Mouse (Mus musculus): ENCODE measurements around the gene Mphosph9.
"Not testable (repeated sequence)": the region's sequence is repeated elsewhere in the genome, so short reads cannot be mapped to it uniquely, and the experiment has no call there.

Gene Mphosph9

GRCm38 (mm10) chr5:124327510-124328364 is at the start of gene Mphosph9, which contains the start of gene 2810006K23Rik:
TSS of gene Mphosph9 (minus strand) at chr5:124327972.
TSS of gene 2810006K23Rik (plus strand) at chr5:124328089.
- TF ChIP-seq GATA4 (IDR thresholded peaks at IDR 0.05; ENCODE audit: insufficient replicate concordance, low read length): peak; percentile 56; the same call in 1 of the 2 replicates

DNA sequence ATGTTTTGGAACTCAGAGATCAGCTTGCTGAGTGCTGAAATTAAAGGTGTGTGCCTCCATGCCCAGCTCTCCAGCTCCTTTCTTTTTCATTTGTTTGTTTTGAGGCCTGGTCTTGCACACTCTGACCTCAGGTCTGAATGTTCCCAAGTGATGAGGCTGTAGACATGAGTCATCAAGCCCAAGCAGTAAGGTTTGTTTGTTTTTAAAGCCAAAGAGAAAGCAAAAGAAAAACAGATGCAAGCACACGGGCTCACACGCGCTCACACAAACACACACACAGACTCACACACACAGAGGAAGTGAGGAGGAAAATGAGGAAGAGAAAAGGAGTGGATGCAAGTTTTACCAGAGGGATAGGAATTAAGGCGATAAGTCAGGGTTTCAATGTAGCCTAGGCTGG is 49.4 kb upstream of the Mphosph9 start:
- TF ChIP-seq GATA4 (IDR thresholded peaks at IDR 0.05; ENCODE audit: insufficient replicate concordance, low read length): no peak

- TF ChIP-seq GATA4 (IDR thresholded peaks at IDR 0.05; ENCODE audit: insufficient replicate concordance, low read length): no peak
Observed at GRCm38 (mm10) chr5:124376401-124376800, 48.6 kb upstream of the Mphosph9 start.

DNA sequence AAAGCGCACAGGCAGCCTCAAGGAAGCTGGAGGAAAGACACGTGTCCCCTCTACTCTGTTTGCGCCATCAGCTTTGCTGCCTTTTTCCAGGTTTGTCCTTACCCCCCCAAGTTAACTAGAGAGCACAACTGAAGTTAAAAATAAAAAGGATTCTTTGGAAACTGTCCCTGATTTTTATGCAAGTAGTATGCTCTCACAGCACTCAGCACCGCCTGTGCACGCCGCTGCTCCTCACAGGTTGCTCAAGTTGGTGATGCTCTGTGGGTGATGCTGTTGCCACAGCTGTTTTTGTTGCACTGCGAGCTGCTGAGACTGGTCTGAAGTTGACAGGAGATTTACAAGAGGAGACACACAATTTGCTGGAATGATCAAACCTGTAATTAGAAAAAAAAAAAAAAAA is 46.5 kb upstream of the Mphosph9 start:
- no peak for TF ChIP-seq GATA4 (IDR thresholded peaks at IDR 0.05; ENCODE audit: insufficient replicate concordance, low read length)

DNA sequence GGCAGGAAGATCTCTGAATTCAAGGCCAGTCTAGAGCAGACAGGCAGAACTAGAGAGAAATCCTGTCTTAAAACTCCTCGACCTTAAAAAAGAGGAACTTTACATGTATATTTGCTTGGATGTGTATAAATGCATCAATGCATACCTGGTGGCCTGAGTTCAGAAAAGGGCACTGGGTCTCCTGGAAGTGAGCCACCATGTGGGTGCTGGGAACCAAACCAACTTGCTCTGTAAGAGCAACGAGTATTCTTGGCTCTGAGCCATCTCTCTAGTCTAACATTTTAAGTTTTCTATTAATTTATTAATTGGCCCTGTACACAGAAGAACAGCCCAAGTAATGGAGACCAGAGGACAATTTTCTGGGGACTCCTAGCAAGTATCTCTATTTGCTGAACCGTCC is 38.9 kb upstream of the Mphosph9 start:
- no peak for TF ChIP-seq GATA4 (IDR thresholded peaks at IDR 0.05; ENCODE audit: insufficient replicate concordance, low read length)

GRCm38 (mm10) chr5:124365754-124366153 is 38.0 kb upstream of the Mphosph9 start:
- TF ChIP-seq GATA4 (IDR thresholded peaks at IDR 0.05; ENCODE audit: insufficient replicate concordance, low read length): no peak

DNA sequence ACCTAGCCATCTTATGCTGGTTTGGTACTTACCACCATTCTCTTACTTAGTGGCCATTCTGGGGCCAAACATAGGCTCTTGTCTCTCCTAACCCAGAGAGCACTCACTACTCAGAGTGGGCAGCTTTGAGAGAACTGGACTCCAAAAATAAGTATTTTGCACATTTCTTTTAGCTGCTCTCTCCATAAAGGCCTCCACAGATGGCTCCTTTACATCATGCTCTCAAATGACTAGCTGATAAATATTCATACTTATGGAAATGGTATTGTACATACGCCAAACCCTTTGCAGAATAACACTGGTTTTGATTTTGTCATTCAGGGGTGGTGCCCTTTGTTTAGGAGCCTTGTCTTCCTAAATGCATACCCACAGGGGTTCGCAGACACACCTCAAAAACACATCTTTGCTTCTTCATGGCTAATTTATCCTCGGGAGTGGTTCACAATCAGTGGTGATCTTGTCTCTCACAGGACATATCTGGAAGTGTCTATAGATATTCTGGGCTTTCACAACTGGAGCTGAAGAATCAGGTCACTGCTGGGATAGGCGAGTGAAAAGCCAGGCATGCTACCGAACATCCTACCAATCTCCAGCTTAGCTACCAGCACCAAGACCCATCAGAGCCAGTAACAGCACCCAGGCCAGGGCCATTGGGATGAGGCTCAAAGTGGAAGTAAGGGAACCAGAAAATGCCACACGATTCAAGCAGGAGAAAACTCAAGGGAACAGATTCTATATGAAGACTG is 36.6 kb upstream of the Mphosph9 start:
- TF ChIP-seq GATA4 (IDR thresholded peaks at IDR 0.05; ENCODE audit: insufficient replicate concordance, low read length): no peak

DNA sequence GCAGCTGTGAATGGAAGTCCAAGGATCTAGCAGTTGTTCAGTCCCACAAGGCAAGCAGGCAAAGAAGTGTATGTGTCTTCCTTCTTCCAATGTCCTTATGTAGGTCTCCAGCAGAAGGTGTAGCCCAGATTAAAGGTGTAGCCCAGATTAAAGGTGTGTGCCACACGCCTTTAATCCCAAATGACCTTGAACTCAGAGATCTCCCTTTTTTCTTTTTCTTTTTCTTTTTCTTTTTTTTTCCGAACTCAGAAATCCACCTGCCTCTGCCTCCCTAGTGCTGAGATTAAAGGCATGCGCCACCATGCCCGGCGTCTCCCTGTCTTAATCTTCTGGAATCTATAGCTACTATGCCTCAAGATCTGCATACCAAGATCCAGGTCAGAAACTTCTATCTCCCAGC is 35.2 kb upstream of the Mphosph9 start, which contains the start of gene Cdk2ap1:
Gene Cdk2ap1 (minus strand): TSS at position 101 of the 400 bp plus-strand sequence.
- TF ChIP-seq GATA4 (IDR thresholded peaks at IDR 0.05; ENCODE audit: insufficient replicate concordance, low read length): not testable (repeated sequence)

DNA sequence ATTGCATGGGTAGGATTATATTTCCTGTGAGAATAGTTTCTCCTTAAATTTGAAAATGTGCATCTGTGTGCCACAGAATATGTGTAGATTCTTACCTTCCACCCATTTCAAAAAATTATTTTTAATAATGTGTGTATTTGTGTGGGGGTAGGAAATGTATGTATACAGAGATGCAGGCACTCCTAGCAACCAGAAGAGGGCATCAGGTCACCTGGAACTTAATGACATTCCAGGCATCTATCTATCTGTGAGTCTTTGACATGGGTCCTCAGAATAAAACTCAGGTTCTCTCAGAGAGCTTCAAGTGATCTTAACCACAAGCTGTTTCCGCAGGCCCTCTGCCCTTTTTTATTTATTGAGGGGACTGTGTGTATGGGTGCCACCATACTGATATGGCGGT is 31.9 kb upstream of the Mphosph9 start:
- no peak for TF ChIP-seq GATA4 (IDR thresholded peaks at IDR 0.05; ENCODE audit: insufficient replicate concordance, low read length)

- TF ChIP-seq GATA4 (IDR thresholded peaks at IDR 0.05; ENCODE audit: insufficient replicate concordance, low read length): no peak
Observed at GRCm38 (mm10) chr5:124356695-124357094, 28.9 kb upstream of the Mphosph9 start.

- TF ChIP-seq GATA4 (IDR thresholded peaks at IDR 0.05; ENCODE audit: insufficient replicate concordance, low read length): no peak
Observed at GRCm38 (mm10) chr5:124355425-124355959, 27.7 kb upstream of the Mphosph9 start.

- TF ChIP-seq GATA4 (IDR thresholded peaks at IDR 0.05; ENCODE audit: insufficient replicate concordance, low read length): no peak
Observed at GRCm38 (mm10) chr5:124354574-124355424, 27.0 kb upstream of the Mphosph9 start.

GRCm38 (mm10) chr5:124353726-124354547 is 26.2 kb upstream of the Mphosph9 start:
- TF ChIP-seq GATA4 (IDR thresholded peaks at IDR 0.05; ENCODE audit: insufficient replicate concordance, low read length): no peak
